Mouse (Mus musculus): ENCODE results near the gene E330034G19Rik.

The E330034G19Rik gene

DNA sequence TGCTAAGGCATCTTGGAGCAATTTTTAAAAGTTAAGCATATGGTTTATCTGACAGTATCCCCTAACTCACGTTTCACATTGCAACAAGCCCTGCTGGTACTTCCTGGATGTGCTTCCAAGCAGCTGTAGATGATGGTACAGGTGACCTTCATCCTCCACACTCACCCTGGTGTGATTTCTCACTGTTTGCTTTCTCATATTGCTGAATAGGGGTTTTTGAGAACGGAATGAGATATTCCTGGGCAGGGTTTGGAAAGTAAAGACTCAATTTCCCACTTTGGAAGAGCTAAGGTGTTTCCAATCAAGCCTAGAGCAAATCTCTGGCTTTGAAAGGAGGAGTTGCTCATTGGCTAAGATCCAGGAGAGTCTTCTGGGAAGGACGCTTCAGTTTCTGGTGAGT lies at the start of gene E330034G19Rik:
Gene E330034G19Rik (plus strand): TSS at position 301 of the 400 bp plus-strand sequence.
- in situ Hi-C loops (cut with MboI; ENCODE audit: unreplicated experiment in 2 of 2): loop anchor here in 1 of 2 experiments (25.0 kb wide), 1 partner anchor 706 kb away; no protein-coding TSS in a partner anchor

GRCm38 (mm10) chr14:24244330-24245176 lies 48.5 kb upstream of the E330034G19Rik start:
- in situ Hi-C loops (cut with MboI; ENCODE audit: unreplicated experiment in 2 of 2): no loop called here

DNA sequence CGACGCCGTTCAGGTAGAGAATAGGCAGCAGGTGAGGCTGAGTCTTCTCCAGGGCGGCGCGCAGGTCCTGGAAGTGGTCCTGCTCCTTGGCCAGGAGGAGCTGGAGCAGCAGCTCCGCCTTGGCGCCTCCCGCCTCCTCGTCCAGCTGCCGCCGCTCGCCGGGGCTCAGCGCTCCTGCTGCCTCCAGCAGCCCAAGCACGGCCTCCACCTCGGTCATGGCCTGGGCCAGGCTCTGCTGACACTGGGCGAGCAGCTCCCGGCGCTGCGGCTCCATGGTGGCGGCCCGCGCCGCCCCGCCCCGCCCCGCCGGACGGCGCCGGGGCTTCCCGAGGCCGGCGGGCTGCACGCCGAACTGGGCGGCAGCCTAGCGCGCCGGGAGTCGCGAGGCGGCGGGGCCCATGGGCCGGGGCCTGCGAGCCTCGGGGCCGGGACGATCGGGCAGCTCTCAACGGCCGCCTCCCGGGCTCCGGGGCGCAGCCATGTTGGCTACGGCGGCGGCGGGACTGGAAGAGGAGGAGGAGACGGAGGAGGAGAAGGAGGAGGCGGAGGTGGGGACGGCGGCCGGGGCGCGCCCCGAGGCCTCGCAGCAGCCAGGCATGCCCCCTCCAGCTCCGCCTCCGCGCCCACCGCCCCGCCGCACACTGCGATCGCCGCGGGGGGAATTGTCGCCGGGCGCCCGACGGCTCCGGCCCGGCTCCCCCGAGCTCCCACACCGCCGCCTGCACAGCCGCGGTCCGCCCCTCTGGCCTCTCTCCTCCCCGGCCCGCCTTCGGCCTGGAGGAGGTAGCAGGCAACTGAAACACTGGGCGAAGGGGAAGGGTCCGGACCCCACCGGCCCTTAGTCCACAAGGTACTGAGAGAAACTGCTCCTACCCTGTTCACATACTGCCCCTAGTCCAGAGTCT lies 47.6 kb upstream of the E330034G19Rik start, which contains the start of gene Dlg5:
Gene Dlg5 (minus strand): TSS at position 744 of the 905 bp plus-strand sequence.
- in situ Hi-C loops (cut with MboI; ENCODE audit: unreplicated experiment in 2 of 2): no loop called here

- in situ Hi-C loops (cut with MboI; ENCODE audit: unreplicated experiment in 2 of 2): no loop called here
These were observed 43.1 kb upstream of the E330034G19Rik start for GRCm38 (mm10) chr14:24249926-24250325.

DNA sequence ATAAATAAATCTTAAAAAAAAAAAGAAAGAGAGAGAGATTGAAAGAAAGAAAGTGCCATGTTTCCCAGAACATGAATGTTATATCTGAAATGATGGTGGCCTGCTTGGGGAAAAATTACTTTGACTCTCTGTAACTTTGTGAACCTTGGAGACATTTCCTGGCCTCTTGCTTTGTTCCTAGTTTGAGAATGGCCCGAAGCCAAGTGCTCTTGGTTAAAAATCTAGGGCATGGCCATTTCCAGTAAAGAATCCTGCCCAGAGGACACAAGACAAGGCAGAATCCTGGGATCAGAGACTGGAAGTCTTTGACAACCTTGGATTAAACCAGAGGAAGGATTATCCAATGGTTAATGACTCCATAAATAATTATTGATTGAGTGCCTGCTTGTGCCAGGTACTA lies 41.7 kb upstream of the E330034G19Rik start:
- in situ Hi-C loops (cut with MboI; ENCODE audit: unreplicated experiment in 2 of 2): no loop called here

DNA sequence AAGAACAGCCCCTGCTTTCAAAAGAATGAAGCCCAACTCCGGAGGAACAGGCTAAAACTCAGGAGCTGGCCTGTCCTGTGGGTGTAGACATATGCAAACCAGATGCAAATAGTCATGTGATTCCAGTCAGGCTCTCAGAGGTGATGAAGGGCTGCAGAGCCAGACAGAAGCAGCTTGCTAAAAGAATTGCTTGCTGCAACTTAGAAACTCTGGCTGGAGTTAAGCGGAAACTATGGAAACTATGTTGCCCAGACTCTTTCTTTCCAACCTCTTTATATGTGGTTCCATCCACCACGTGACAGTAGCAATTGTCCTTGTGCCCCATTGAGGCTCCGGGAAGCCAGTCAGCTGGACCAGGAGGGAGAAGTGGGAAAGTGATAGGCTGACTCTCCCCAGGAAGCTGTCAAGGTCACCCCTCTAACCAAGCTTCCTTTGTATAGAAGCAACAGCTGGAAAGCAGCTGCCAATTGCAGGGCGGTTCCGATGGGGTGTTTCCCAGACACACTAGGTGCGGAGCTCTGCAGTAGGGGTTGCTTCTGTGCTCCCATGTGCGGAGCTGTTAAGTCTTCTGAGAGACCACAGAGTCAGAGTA lies 39.3 kb upstream of the E330034G19Rik start:
- in situ Hi-C loops (cut with MboI; ENCODE audit: unreplicated experiment in 2 of 2): no loop called here

DNA sequence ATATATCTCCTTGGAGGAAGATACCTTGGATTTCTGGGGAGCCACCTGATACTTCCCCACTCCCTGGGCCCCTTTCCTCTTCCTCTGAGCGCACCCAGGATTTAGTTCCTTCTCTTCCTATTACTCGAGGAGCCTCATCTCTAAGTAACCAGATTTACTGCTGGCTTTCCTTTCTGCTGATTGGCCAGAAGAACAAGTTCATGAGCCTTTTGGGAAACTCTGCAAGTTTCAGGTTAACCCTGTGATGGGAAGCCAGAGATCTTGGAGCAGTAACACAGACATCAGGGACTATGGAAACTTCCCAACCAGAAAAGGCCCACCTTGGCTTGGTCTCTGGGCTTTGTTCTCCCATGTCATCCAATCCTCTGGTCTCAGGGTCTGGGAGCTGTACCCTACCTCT lies 37.1 kb upstream of the E330034G19Rik start:
- in situ Hi-C loops (cut with MboI; ENCODE audit: unreplicated experiment in 2 of 2): no loop called here

DNA sequence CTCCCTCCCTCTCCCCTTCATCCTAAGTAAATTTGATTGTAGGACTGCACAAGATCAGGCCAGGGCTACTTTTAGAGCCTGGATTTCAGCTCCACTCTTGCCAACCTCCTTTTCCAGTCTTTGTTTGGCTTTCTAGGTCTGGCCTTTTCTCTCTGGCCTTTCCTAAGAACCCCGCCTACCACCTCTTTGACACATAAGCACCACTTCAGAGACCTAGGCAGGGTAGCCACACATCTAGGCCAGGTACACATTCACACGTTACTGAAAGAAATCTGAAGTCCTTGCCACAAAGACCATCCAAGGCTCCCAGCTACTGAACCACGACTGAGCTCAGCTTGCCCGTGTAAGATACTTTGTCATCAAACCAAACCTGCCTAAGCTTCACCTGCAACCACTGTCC lies 32.6 kb upstream of the E330034G19Rik start:
- in situ Hi-C loops (cut with MboI; ENCODE audit: unreplicated experiment in 2 of 2): no loop called here

GRCm38 (mm10) chr14:24262382-24262781 lies 30.6 kb upstream of the E330034G19Rik start:
- in situ Hi-C loops (cut with MboI; ENCODE audit: unreplicated experiment in 2 of 2): no loop called here

DNA sequence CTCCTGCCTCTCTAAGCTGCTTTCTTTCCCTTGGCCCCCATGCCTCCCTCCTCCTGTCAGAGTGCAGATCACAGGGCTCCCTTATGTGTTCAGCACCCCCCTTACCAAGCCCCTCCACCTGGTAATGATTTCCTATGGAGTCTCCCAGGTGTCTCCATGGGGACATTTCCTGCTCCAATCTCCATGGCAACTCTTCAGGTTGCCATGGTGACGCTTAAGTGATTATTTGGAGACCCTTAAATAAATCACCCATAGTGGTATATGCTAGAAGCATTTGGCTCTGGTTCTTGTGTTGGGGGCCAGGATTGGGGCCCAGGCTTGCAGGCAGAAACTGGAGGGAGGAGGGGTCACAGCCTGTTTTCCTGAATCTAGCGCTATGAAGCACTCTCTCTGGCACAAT lies 30.1 kb upstream of the E330034G19Rik start:
- in situ Hi-C loops (cut with MboI; ENCODE audit: unreplicated experiment in 2 of 2): no loop called here

- in situ Hi-C loops (cut with MboI; ENCODE audit: unreplicated experiment in 2 of 2): no loop called here
These were observed 23.4 kb upstream of the E330034G19Rik start for GRCm38 (mm10) chr14:24269571-24269970.

DNA sequence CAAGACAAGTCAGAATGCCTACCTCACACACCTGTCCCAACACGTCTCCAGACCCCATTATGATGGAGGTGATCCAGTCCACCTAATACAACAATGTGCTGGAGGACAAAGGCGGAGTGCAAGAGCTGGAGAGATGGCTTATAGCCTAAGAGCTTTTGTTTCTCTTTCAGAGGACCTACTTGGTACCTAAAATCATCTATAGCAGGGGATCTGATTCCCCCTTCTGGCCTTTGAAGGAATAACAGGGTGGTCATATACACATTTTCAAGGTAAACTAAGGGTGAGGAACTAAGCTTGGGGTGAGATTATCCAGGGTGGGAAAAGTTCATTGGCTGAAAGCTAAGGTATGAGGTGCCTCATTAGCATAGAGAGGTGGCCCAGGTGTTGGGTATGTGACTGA lies 19.4 kb upstream of the E330034G19Rik start:
- in situ Hi-C loops (cut with MboI; ENCODE audit: unreplicated experiment in 2 of 2): no loop called here

GRCm38 (mm10) chr14:24275534-24275933 lies 17.5 kb upstream of the E330034G19Rik start:
- in situ Hi-C loops (cut with MboI; ENCODE audit: unreplicated experiment in 2 of 2): loop anchor here in 1 of 2 experiments (25.0 kb wide), 1 partner anchor 688 kb away; no protein-coding TSS in a partner anchor

- in situ Hi-C loops (cut with MboI; ENCODE audit: unreplicated experiment in 2 of 2): loop anchor here in 1 of 2 experiments (25.0 kb wide), 1 partner anchor 694 kb away; no protein-coding TSS in a partner anchor
These were observed 11.7 kb upstream of the E330034G19Rik start for GRCm38 (mm10) chr14:24281278-24281677.

DNA sequence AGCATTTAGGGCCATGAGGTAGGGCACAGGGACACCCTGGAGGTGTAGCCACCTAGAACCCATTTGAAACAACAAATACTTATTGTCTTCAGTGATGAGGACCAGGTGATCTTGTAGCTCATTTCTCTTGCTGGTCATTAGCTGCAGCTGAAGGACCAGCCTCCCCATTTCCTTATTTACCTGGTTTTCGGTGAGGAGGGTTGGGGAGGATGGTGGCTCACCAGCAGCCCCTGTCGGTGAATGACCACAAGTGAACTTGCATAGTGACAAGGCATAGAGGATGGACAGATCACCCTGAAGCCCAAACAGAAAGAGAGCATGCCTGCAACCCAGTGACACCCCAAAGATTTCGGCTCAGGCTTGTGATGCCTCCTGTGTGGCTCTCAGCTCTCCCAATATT lies 10.7 kb upstream of the E330034G19Rik start:
- in situ Hi-C loops (cut with MboI; ENCODE audit: unreplicated experiment in 2 of 2): loop anchor here in 1 of 2 experiments (25.0 kb wide), 1 partner anchor 695 kb away; no protein-coding TSS in a partner anchor

DNA sequence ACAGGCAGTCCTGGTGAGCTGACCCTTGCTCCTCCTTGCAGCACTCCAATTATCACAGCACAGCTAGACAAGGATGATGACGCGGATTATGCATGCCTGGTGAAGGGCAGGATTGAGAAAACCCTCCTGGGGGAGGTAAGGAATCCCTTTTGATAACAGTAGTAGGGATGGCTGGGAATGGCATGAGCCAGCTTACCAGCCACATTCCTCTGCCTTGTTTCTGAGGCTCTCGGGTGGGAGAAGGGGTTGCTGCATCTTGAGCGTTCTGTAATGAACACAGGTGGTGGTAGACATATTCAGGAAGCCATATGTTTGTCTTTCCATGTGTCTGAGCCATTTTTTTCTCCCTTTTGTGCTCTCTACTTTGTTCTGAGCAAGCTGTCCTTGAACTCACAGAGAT lies 6.9 kb upstream of the E330034G19Rik start:
- in situ Hi-C loops (cut with MboI; ENCODE audit: unreplicated experiment in 2 of 2): loop anchor here in 1 of 2 experiments (25.0 kb wide), 1 partner anchor 699 kb away; no protein-coding TSS in a partner anchor

DNA sequence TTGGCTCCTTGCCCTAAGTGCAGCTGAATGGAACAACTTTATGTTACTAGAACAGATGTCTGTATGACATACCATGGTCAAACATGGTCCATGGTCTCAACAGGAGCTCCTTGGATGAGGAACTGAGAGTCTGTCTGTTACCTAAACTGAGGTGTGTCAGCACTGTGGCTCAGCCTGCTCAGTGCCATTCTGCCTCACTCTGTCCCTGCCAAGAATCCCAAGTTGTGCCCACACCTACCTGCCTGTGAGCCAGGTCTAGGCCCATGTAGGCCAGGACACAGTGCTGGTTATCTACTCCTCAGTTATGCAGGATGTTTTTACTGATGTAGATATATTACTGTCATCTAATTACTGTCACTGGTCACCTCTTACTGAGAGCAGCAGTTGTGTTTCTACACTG lies 2.3 kb upstream of the E330034G19Rik start:
- in situ Hi-C loops (cut with MboI; ENCODE audit: unreplicated experiment in 2 of 2): loop anchor here in 1 of 2 experiments (25.0 kb wide), 1 partner anchor 703 kb away; no protein-coding TSS in a partner anchor

GRCm38 (mm10) chr14:24293631-24294030 lies 617 bp downstream of the E330034G19Rik start:
- in situ Hi-C loops (cut with MboI; ENCODE audit: unreplicated experiment in 2 of 2): loop anchor here in 1 of 2 experiments (25.0 kb wide), 1 partner anchor 706 kb away; no protein-coding TSS in a partner anchor

GRCm38 (mm10) chr14:24302126-24302525 lies 9.1 kb downstream of the E330034G19Rik start:
- in situ Hi-C loops (cut with MboI; ENCODE audit: unreplicated experiment in 2 of 2): loop anchor here (10.0 to 25.0 kb wide), 2 partner anchors 1385 to 1393 kb away; partner anchors contain the start of gene Ppif (in 2 of the 2)

DNA sequence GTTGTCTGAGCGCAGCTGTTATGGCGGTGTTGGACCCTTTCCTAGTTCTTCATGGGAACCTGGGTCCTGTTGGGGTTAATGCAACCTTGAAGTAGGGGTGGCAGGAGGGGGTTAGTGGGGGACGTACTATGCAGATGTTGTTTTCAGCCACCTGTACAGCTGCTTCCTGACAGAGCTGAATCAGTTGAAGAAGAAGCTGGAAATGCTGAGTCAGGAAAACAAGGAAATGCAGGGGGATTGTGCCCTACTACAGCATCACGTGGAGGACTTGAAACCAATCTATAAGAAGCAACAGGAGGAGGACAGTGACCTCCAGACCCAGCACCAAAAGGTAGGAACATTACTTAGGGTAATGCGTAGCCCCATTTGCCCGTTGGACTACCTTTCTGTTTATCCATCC lies 13.7 kb downstream of the E330034G19Rik start:
- in situ Hi-C loops (cut with MboI; ENCODE audit: unreplicated experiment in 2 of 2): loop anchor here (10.0 to 25.0 kb wide), 2 partner anchors 1381 to 1388 kb away; partner anchors contain the start of gene Ppif (in 2 of the 2)

Measured in v-Abl transformed pro-B cells (cell line).